Mouse (Mus musculus) embryonic facial prominence, embryonic 14.5 days (tissue): ENCODE data around the gene Klhdc8a. TPM values are rescaled to one million over a fixed set of nuclear protein-coding genes. Genes with fewer than 3 reads are reported as not detected.
A peak's percentile ranks its signal among the peaks of the same experiment; 100 is the strongest.

ENCODE experiments used
- ATAC-seq: fragments of 200-750 bp; cut with Nextera tagmentation; 2 replicates; pipeline ENCODE4 v1.8.0; 2017; ENCODE audit warnings: low read depth, moderate number of reproducible peaks, moderate TSS enrichment
- DNase-seq: peaks from one replicate; pipeline ENCODE4 v3.0.0-alpha.2; 2015; ENCODE audit warnings: low spot score
- H3K27ac ChIP-seq: fragments of 300-500 bp; sonication (generic); replicated peaks from 2 replicates; pipeline ENCODE4 v1.5.1; 2014; ENCODE audit warnings: low read depth, mild to moderate bottlenecking, low read length, moderate library complexity
- H3K27me3 ChIP-seq: fragments of 300-500 bp; sonication (generic); replicated peaks from 2 replicates; pipeline ENCODE4 v1.6.1; 2014; ENCODE audit warnings: low read length; ENCODE audit not compliant: control insufficient read depth, insufficient read depth
- H3K36me3 ChIP-seq: fragments of 300-500 bp; sonication (generic); 2 replicates; pipeline ENCODE4 v1.6.1; 2014; ENCODE audit warnings: low read length, mixed read lengths; ENCODE audit not compliant: control insufficient read depth, insufficient read depth
- H3K4me1 ChIP-seq: fragments of 300-500 bp; sonication (generic); 2 replicates; pipeline ENCODE4 v1.6.1; 2014; ENCODE audit warnings: antibody characterized with exemption, low read length; ENCODE audit not compliant: control insufficient read depth, insufficient read depth
- H3K4me2 ChIP-seq: fragments of 300-500 bp; sonication (generic); 2 replicates; pipeline ENCODE4 v1.6.1; 2014; ENCODE audit warnings: low read depth, mild to moderate bottlenecking, low read length, moderate library complexity, mixed read lengths
- H3K4me3 ChIP-seq: fragments of 300-500 bp; sonication (generic); 2 replicates; pipeline ENCODE4 v1.5.1; 2014; ENCODE audit warnings: low read depth, mild to moderate bottlenecking, low read length
- H3K9ac ChIP-seq: fragments of 300-500 bp; sonication (generic); 2 replicates; pipeline ENCODE4 v1.6.1; 2014; ENCODE audit warnings: low read depth, mild to moderate bottlenecking, low read length, moderate library complexity, mixed read lengths
- H3K9me3 ChIP-seq: fragments of 300-500 bp; sonication (generic); 2 replicates; pipeline ENCODE4 v1.6.1; 2016; ENCODE audit warnings: low read length; ENCODE audit not compliant: control insufficient read depth
- WGBS: fragments of 180-500 bp; shearing (Covaris S2); extraction: QIAGEN DNeasy Blood & Tissue Kit; methylation state at CpG from one replicate; pipeline ENCODE4 v1.1.7; 2014; 5-methylcytosine and 5-hydroxymethylcytosine counted together
- polyA plus RNA-seq: library from polyadenylated mRNA; unstranded; fragments of >200 nt; fragmentation: Nextera tagmentation; extraction: Ambion mirVana; gene quantifications from 2 replicates; pipeline ENCODE4 v1.2.1, GENCODE M21; 2014

Gene Klhdc8a
- polyA plus RNA-seq, 1 experiment from 2014 or later: 0.70 TPM

DNA sequence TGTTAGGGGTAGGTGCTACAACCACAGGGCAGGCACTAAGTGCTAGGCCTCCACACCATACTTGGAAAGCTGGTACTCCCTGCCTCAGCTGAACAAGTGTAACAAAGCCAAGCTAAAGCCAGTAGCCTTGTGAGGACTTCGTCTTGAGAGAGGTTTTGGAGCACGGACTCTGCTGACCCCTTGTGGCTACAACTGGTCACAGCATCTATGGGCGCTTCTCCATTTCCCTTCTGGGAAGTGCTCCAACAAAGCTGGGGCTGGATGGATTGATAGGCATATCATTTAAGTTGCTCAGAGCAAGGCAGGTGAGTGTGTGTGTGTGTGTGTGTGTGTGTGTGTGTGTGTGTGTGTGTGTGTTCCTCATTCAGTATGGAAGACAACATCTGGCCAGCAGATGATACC is 57.4 kb downstream of the Klhdc8a start:
- DNase-seq (peak; percentile 93), ATAC-seq (peak; percentile 68)
- no peak overlapping the region for H3K4me2 ChIP-seq
- H3K9ac ChIP-seq: no peak overlapping the region
- H3K27ac ChIP-seq: no peak overlapping the region
- no peaks in the 10 kb centered on the region for H3K27me3 ChIP-seq
- 0 out of 2 replicates have a peak, but pooled peaks cover 4% of the 10 kb centered on the region for H3K9me3 ChIP-seq
- H3K4me3 ChIP-seq: no peak overlapping the region
- peaks cover 42% of the 10 kb centered on the region for H3K36me3 ChIP-seq
- 0% methylated on average over 3 of the region's 3 CpGs for WGBS
- H3K4me1 ChIP-seq: no peaks in the 10 kb centered on the region

DNA sequence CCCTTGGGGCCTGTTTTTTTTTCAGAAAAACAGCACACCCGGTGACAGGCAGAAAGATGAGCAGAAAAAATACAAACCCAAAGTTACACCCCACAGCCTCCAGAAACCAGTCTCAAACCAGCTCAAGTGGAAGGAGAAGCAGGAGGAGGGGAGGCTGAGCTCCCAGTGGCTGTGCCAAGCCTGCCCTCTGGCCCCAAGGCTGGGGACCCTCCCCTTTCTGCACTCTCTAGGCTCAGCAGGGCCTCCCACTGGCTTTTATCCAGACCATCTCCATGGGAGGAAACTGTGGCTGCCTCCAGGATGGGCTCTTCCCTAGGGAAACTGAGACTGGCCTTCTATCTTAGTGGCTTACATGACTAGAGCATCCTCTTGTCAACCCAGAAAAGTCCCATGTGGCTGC is 58.4 kb downstream of the Klhdc8a start:
- no peak overlapping the region for H3K4me3 ChIP-seq
- no peaks in the 10 kb centered on the region for H3K4me1 ChIP-seq
- 20% methylated on average over 1 of the region's 1 CpGs for WGBS
- H3K36me3 ChIP-seq: peaks cover 49% of the 10 kb centered on the region
- ATAC-seq (no peak), DNase-seq (no peak)
- H3K27ac ChIP-seq: peak overlapping the region; percentile 62; the same call in 1 of the 2 replicates
- no peak overlapping the region for H3K4me2 ChIP-seq
- H3K27me3 ChIP-seq: no peaks in the 10 kb centered on the region
- no peak overlapping the region for H3K9ac ChIP-seq
- H3K9me3 ChIP-seq: no peaks in the 10 kb centered on the region

Other genes starting within 250 kb of the Klhdc8a start
- gene Mfsd4a, start 230.6 kb upstream of the Klhdc8a start, polyA plus RNA-seq: 13.3 and 14.1 TPM in 2 replicates
- gene Cdk18, start 158.9 kb upstream of the Klhdc8a start, polyA plus RNA-seq: 2.2 and 2.5 TPM in 2 replicates
- 0.46 and 2.0 TPM in 2 replicates for gene Lemd1, start 107.2 kb upstream of the Klhdc8a start, polyA plus RNA-seq
- 0.34 and 0.71 TPM in 2 replicates for gene AC124108.1, start 107.2 kb upstream of the Klhdc8a start, polyA plus RNA-seq
- gene Gm10188, start 68.9 kb upstream of the Klhdc8a start, polyA plus RNA-seq: not detected in 2 replicates
- gene Nuak2, start 17.5 kb downstream of the Klhdc8a start, polyA plus RNA-seq: 5.2 and 6.1 TPM in 2 replicates
- 10.2 and 11.6 TPM in 2 replicates for gene Tmcc2, start 92.7 kb downstream of the Klhdc8a start, polyA plus RNA-seq
- gene Dstyk, start 118.9 kb downstream of the Klhdc8a start, polyA plus RNA-seq: 15.6 and 16.1 TPM in 2 replicates
- 37.8 and 42.0 TPM in 2 replicates for gene Rbbp5, start 178.7 kb downstream of the Klhdc8a start, polyA plus RNA-seq
- gene Tmem81, start 207.6 kb downstream of the Klhdc8a start, polyA plus RNA-seq: 1.8 TPM in 2 replicates
- gene Cntn2, start 244.6 kb downstream of the Klhdc8a start, polyA plus RNA-seq: 3.6 and 4.3 TPM in 2 replicates